Mouse (Mus musculus) lung, embryonic 15.5 days (tissue): ENCODE results near the gene Ift81. TPM values are rescaled to one million over a fixed set of nuclear protein-coding genes. Genes with fewer than 3 reads are reported as not detected.

Experiments used
- ATAC-seq: fragments of 200-750 bp; cut with Nextera tagmentation; 2 replicates; pipeline ENCODE4 v1.8.0; 2017; ENCODE audit warnings: moderate number of reproducible peaks, borderline replicate concordance; ENCODE audit not compliant: low FRiP score, low TSS enrichment; ENCODE audit errors: extremely low read depth
- H3K27ac ChIP-seq: fragments of 300-500 bp; sonication (generic); 2 replicates; pipeline ENCODE4 v1.5.1; 2015; ENCODE audit warnings: moderate library complexity, mild to moderate bottlenecking, inconsistent platforms
- H3K27me3 ChIP-seq: fragments of 300-500 bp; sonication (generic); 2 replicates; pipeline ENCODE4 v1.6.1; 2015; ENCODE audit warnings: inconsistent platforms
- H3K36me3 ChIP-seq: fragments of 300-500 bp; sonication (generic); 2 replicates; pipeline ENCODE4 v1.6.1; 2015; ENCODE audit warnings: inconsistent platforms
- H3K4me1 ChIP-seq: fragments of 300-500 bp; sonication (generic); 2 replicates; pipeline ENCODE4 v1.6.1; 2015; ENCODE audit warnings: inconsistent platforms
- H3K4me2 ChIP-seq: fragments of 300-500 bp; sonication (generic); 2 replicates; pipeline ENCODE4 v1.6.1; 2015; ENCODE audit warnings: inconsistent platforms, mild to moderate bottlenecking, moderate library complexity
- H3K4me3 ChIP-seq: fragments of 300-500 bp; sonication (generic); 2 replicates; pipeline ENCODE4 v1.5.1; 2015; ENCODE audit warnings: mild to moderate bottlenecking, inconsistent platforms
- H3K9ac ChIP-seq: fragments of 300-500 bp; sonication (generic); 2 replicates; pipeline ENCODE4 v1.6.1; 2015; ENCODE audit warnings: inconsistent platforms
- H3K9me3 ChIP-seq: fragments of 300-500 bp; sonication (generic); 2 replicates; pipeline ENCODE4 v1.6.1; 2016; ENCODE audit warnings: inconsistent platforms
- WGBS: fragments of 180-500 bp; shearing (Covaris S2); methylation state at CpG from one replicate; pipeline ENCODE4 v1.1.7; 2015; 5-methylcytosine and 5-hydroxymethylcytosine counted together
- polyA plus RNA-seq: library from polyadenylated mRNA; unstranded; fragments of >200 nt; fragmentation: Nextera tagmentation; extraction: Ambion mirVana; gene quantifications from 2 replicates; pipeline ENCODE4 v1.2.1, GENCODE M21; 2015

The Ift81 gene
- polyA plus RNA-seq, 1 experiment from 2014 or later: 37.3 TPM

- no peak for ATAC-seq
- WGBS: 78% methylated on average over 11 of the region's 11 CpGs
- Histone ChIP-seq H3K9ac (no peak overlapping the region), H3K4me3 (no peak overlapping the region), H3K27me3 (no peaks in the 10 kb centered on the region), H3K4me2 (no peak overlapping the region), H3K27ac (no peak overlapping the region), H3K4me1 (peaks cover 5% of the 10 kb centered on the region; the same call in 1 of the 2 replicates), H3K9me3 (no peaks in the 10 kb centered on the region), H3K36me3 (no peaks in the 10 kb centered on the region)
Measured at GRCm38 (mm10) chr5:122646050-122646449, 31.7 kb upstream of the Ift81 start.

DNA sequence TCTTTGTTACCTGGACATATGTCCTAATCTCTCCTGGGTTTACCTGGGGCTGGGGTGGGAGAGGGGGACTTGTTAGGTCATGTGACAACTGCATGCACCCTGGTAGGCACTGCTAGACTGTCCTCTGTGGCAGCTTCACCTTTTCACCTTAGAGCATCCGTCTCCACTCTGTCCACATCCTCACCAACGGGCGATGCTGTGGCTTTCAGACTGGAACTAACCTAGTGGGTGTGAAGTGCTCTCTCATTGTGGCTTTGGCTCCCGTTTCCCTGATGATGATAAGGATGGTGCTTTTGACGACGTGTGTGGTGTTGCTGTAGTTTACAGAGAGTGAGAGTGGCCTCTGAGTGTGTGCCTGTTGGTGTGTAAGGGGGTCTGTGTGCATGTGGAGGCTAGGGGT lies 31.0 kb upstream of the Ift81 start:
- 59% methylated on average over 6 of the region's 6 CpGs for WGBS
- H3K27ac ChIP-seq: no peak overlapping the region

GRCm38 (mm10) chr5:122644111-122644607 lies 29.8 kb upstream of the Ift81 start:
- Histone ChIP-seq H3K36me3 (no peaks in the 10 kb centered on the region), H3K4me3 (peak overlapping the region; percentile 9), H3K27ac (no peak overlapping the region), H3K4me1 (peaks cover 5% of the 10 kb centered on the region; the same call in 1 of the 2 replicates), H3K9me3 (no peaks in the 10 kb centered on the region), H3K4me2 (peak overlapping the region; percentile 28), H3K9ac (no peak overlapping the region), H3K27me3 (no peaks in the 10 kb centered on the region)
- WGBS: 58% methylated on average over 15 of the region's 15 CpGs
- ATAC-seq: no peak

More for the DNA sequence above, 31.0 kb upstream of the Ift81 start:
- no peaks in the 10 kb centered on the region for H3K36me3 ChIP-seq
- H3K27me3 ChIP-seq: no peaks in the 10 kb centered on the region
- H3K4me3 ChIP-seq: no peak overlapping the region
- H3K9me3 ChIP-seq: no peaks in the 10 kb centered on the region
- H3K4me2 ChIP-seq: no peak overlapping the region
- ATAC-seq: no peak
- no peak overlapping the region for H3K9ac ChIP-seq
- peaks cover 5% of the 10 kb centered on the region; the same call in 1 of the 2 replicates for H3K4me1 ChIP-seq

- peak within 1 kb of the TSS; percentile 28 for H3K4me2 ChIP-seq
- 58% methylated on average over 12 of the region's 12 CpGs for WGBS
- no peak within 1 kb of the TSS for H3K9ac ChIP-seq
- no peaks in the 10 kb centered on the region for H3K36me3 ChIP-seq
- peak within 1 kb of the TSS; percentile 9 for H3K4me3 ChIP-seq
- no peaks in the 10 kb centered on the region for H3K27me3 ChIP-seq
- H3K27ac ChIP-seq: no peak within 1 kb of the TSS
- no peaks in the 10 kb centered on the region for H3K9me3 ChIP-seq
- peak; percentile 30; the same call in 1 of the 2 replicates for ATAC-seq
- peaks cover 5% of the 10 kb centered on the region; the same call in 1 of the 2 replicates for H3K4me1 ChIP-seq
Measured at GRCm38 (mm10) chr5:122643701-122644100, 29.4 kb upstream of the Ift81 start, which contains the start of gene P2rx7. TSS of gene P2rx7 (plus strand) at chr5:122643911.

DNA sequence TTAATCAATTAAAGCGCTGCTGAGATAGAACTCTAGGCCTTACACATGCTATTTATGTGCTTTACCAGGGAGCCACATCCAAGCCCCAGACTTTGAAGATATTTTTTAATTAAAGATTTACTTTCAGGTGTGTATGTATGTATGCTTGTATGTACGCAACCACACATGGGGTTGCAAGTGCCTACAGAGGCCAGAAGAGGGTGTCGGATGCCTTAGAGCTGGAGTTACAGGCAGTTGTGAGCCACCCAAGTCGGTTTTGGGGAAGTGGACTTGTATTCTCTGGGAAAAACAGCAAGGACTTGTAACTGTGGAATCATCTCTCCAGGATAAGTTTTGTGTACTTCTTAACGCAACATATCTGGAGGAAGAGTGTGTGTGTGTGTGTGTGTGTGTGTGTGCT lies 25.7 kb upstream of the Ift81 start:
- WGBS: 87% methylated on average over 5 of the region's 5 CpGs
- no peak overlapping the region for H3K4me3 ChIP-seq
- H3K36me3 ChIP-seq: no peaks in the 10 kb centered on the region
- no peaks in the 10 kb centered on the region for H3K9me3 ChIP-seq
- no peak overlapping the region for H3K9ac ChIP-seq
- H3K4me2 ChIP-seq: no peak overlapping the region
- no peak overlapping the region for H3K27ac ChIP-seq
- H3K27me3 ChIP-seq: no peaks in the 10 kb centered on the region
- ATAC-seq: no peak
- peaks cover 9% of the 10 kb centered on the region; the same call in 1 of the 2 replicates for H3K4me1 ChIP-seq

- Histone ChIP-seq H3K36me3 (no peaks in the 10 kb centered on the region), H3K4me3 (no peak overlapping the region), H3K4me2 (no peak overlapping the region), H3K9me3 (no peaks in the 10 kb centered on the region), H3K27me3 (no peaks in the 10 kb centered on the region), H3K4me1 (peaks cover 9% of the 10 kb centered on the region; the same call in 1 of the 2 replicates), H3K9ac (no peak overlapping the region), H3K27ac (no peak overlapping the region)
- WGBS: 91% methylated on average over 4 of the region's 4 CpGs
- no peak for ATAC-seq
Measured at GRCm38 (mm10) chr5:122639517-122639916, 25.2 kb upstream of the Ift81 start.

- no peak overlapping the region for H3K9ac ChIP-seq
- WGBS: 68% methylated on average over 2 of the region's 2 CpGs
Measured at GRCm38 (mm10) chr5:122638296-122638695, 24.0 kb upstream of the Ift81 start.

GRCm38 (mm10) chr5:122636958-122637357 lies 22.6 kb upstream of the Ift81 start:
- Histone ChIP-seq H3K36me3 (no peaks in the 10 kb centered on the region), H3K4me3 (0 out of 2 replicates have a peak overlapping the region, but pooled peaks have one; percentile 13), H3K27me3 (no peaks in the 10 kb centered on the region), H3K4me2 (peak overlapping the region; percentile 48), H3K9ac (no peak overlapping the region), H3K4me1 (peaks cover 4% of the 10 kb centered on the region; the same call in 1 of the 2 replicates), H3K9me3 (no peaks in the 10 kb centered on the region), H3K27ac (no peak overlapping the region)
- 28% methylated on average over 16 of the region's 16 CpGs for WGBS
- ATAC-seq: peak; percentile 35; the same call in 1 of the 2 replicates

More at GRCm38 (mm10) chr5:122638296-122638695, 24.0 kb upstream of the Ift81 start:
- H3K36me3 ChIP-seq: no peaks in the 10 kb centered on the region
- no peak overlapping the region for H3K4me2 ChIP-seq
- no peak overlapping the region for H3K4me3 ChIP-seq
- peaks cover 4% of the 10 kb centered on the region; the same call in 1 of the 2 replicates for H3K4me1 ChIP-seq
- no peaks in the 10 kb centered on the region for H3K27me3 ChIP-seq
- H3K27ac ChIP-seq: no peak overlapping the region
- H3K9me3 ChIP-seq: no peaks in the 10 kb centered on the region
- no peak for ATAC-seq

- H3K27ac ChIP-seq: no peak overlapping the region
- H3K27me3 ChIP-seq: no peaks in the 10 kb centered on the region
- H3K4me2 ChIP-seq: no peak overlapping the region
- WGBS: 65% methylated on average over 9 of the region's 9 CpGs
- no peaks in the 10 kb centered on the region for H3K36me3 ChIP-seq
- H3K9me3 ChIP-seq: no peaks in the 10 kb centered on the region
- ATAC-seq: no peak
- no peak overlapping the region for H3K4me3 ChIP-seq
- H3K4me1 ChIP-seq: peaks cover 4% of the 10 kb centered on the region; the same call in 1 of the 2 replicates
- no peak overlapping the region for H3K9ac ChIP-seq
Measured at GRCm38 (mm10) chr5:122636308-122636707, 22.0 kb upstream of the Ift81 start.

DNA sequence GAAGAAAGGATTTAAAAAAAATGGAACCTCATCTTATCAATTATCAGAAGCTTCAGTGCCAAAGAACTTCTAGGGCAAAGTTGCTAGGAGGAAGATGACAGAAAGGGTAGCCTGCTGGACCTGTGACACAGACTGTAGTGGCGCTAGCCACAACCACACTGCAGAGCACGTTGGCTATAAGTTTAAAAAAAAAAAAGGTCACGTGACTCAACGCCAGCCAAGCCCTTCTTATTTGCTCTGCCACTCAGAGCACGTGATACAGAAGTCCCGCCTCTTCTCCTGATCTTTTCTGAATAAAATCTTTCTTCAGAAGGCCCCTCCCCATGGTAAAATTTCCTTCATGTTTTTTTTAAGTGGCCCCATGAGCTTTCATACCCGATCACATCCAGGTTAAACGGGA lies 20.9 kb upstream of the Ift81 start:
- no peak overlapping the region for H3K4me2 ChIP-seq
- no peak overlapping the region for H3K9ac ChIP-seq
- WGBS: 65% methylated on average over 8 of the region's 8 CpGs
- H3K9me3 ChIP-seq: no peaks in the 10 kb centered on the region
- peaks cover 4% of the 10 kb centered on the region; the same call in 1 of the 2 replicates for H3K4me1 ChIP-seq
- no peaks in the 10 kb centered on the region for H3K36me3 ChIP-seq
- ATAC-seq: no peak
- no peak overlapping the region for H3K27ac ChIP-seq
- no peaks in the 10 kb centered on the region for H3K27me3 ChIP-seq
- no peak overlapping the region for H3K4me3 ChIP-seq

DNA sequence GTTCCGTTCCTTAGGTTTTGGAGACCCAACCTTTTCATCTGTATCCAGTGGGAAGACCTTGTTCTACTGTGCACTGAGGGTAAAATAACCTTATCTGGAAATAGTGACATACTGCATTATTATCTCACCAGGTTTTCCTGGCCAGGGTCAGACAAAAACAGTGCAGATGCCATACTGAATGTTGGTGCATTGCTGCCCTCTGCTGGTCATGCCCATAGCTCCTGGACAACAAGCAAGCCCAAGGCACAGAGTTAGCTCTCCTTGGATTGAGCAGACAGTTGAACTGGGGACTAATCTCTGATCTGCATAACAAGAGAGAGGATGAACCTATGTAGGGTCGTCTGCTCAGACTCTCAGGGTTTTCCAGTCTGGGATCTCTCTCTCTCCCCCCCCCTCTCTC lies 12.9 kb upstream of the Ift81 start:
- Histone ChIP-seq H3K4me2 (no peak overlapping the region), H3K9me3 (no peaks in the 10 kb centered on the region), H3K4me3 (no peak overlapping the region), H3K27ac (no peak overlapping the region), H3K36me3 (no peaks in the 10 kb centered on the region), H3K4me1 (no peaks in the 10 kb centered on the region; the same call in 1 of the 2 replicates), H3K27me3 (no peaks in the 10 kb centered on the region), H3K9ac (no peak overlapping the region)
- 0 out of 2 replicates have a peak, but pooled peaks have one; percentile 46 for ATAC-seq
- WGBS: 36% methylated on average over 2 of the region's 2 CpGs

DNA sequence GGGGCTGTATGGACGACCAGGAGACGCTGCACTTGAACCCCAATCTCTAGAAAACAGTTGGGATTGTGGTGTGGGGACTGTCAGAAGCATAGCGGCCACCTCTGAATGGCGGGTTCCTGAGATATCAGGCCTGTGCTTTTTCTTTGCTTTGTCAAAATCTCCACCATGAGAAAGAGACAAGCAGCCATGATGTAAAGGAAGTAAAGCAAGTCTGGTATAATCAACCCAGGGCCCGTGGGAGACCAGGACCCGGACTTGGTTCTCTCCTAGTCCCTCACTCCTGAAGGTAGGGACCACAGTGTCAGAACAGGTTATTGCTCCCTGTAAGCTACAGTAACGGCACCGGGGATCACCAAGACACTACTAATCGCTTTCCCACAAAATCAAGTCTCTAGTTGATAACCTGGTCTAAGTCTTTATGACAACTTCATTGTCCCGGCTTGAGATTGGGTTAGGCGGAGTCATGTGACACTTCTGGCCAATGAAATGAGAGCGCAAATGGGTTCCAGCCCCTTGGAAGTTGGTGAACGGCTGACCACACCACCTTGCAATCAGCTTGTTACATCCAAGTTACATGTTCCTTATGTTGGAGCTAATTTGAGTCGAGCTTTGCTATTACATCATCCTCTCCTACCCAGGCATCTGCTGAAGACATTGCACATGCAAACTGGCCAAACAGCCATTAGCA lies 11.4 kb upstream of the Ift81 start:
- WGBS: 84% methylated on average over 14 of the region's 14 CpGs

More for the DNA sequence above, 11.4 kb upstream of the Ift81 start:
- Histone ChIP-seq H3K9me3 (no peaks in the 10 kb centered on the region), H3K36me3 (no peaks in the 10 kb centered on the region), H3K27ac (no peak overlapping the region), H3K9ac (no peak overlapping the region), H3K4me1 (no peaks in the 10 kb centered on the region; the same call in none of the 2 replicates), H3K27me3 (no peaks in the 10 kb centered on the region), H3K4me3 (no peak overlapping the region), H3K4me2 (no peak overlapping the region)
- ATAC-seq: no peak
